Mouse (Mus musculus): Measurements from ENCODE around the gene Sp1.

DNA sequence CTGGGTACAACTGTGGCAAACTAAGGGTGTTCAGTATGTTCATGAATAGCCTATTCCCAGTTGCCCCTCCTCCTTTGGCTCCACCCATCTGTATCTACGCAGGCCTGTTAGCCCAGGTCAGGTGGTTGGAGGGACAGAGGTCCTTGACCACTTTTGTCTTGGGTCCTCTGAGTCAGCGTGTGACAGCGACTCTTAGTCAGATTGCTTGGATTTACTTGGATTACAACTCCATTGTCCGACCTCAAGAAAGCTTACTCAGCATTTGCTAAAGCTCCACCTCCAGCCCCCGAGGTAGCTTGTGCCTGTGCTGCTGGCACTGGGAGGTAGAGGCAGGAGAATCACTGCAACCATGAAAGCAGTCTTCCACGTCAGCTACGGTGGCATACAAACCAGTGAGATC lies 45.0 kb downstream of the Sp1 start:
- TF ChIP-seq CTCF (IDR thresholded peaks at IDR 0.05; ENCODE audit: borderline replicate concordance, insufficient read depth, low read depth, low read length), result no peak
- no peak for TF ChIP-seq POLR2A (IDR thresholded peaks at IDR 0.05; ENCODE audit: borderline replicate concordance, insufficient read depth, low read length)
